Mouse (Mus musculus) lung, adult 2 months (tissue): ENCODE results near the gene Pde10a.

Source experiments
- CTCF ChIP-seq: fragments of 200-500 bp; IDR thresholded peaks from 2 replicates; pipeline ENCODE4 v1.5.1; 2011; ENCODE audit warnings: mild to moderate bottlenecking, low read length, control low read depth; ENCODE audit not compliant: insufficient read depth
- POLR2A ChIP-seq: fragments of 200-500 bp; IDR thresholded peaks from 2 replicates; pipeline ENCODE4 v1.6.1; 2011; ENCODE audit warnings: low read depth, mild to moderate bottlenecking, control low read depth, low read length, borderline replicate concordance; ENCODE audit errors: extremely low read depth

GRCm38 (mm10) chr17:8702503-8702902 lies 177.3 kb downstream of the Pde10a start:
- TF ChIP-seq CTCF (no peak), POLR2A (no peak)
